Mouse (Mus musculus) neutrophil, adult 65 days (primary cell): ENCODE results near the gene Rhcg. TPM values are rescaled to one million over a fixed set of nuclear protein-coding genes. Genes with fewer than 3 reads are reported as not detected.

Source experiments
- total RNA-seq: library from RNA; stranded (reverse); gene quantifications from 2 replicates; pipeline ENCODE4 v1.2.4, GENCODE M21; 2023

The Rhcg gene
- 0.70 and 1.4 TPM in 2 replicates for total RNA-seq

GRCm38 (mm10) chr7:79617418-79617817 lies at the start of gene Rhcg:
Rhcg (minus strand) TSS chr7:79617657.

GRCm38 (mm10) chr7:79659578-79660290 lies 42.3 kb upstream of the Rhcg start, which contains the start of gene Ticrr:
Ticrr (plus strand) TSS chr7:79660196.

Other genes with a start within 250 kb of the Rhcg start
- gene Rlbp1, start 230.6 kb downstream of the Rhcg start, total RNA-seq = not detected in 2 replicates
- 6.4 and 7.3 TPM in 2 replicates for gene Fanci, start 225.7 kb downstream of the Rhcg start, total RNA-seq
- 82.9 and 138 TPM in 2 replicates for gene Polg, start 151.3 kb downstream of the Rhcg start, total RNA-seq
- 21.8 and 30.1 TPM in 2 replicates for gene Ticrr, start 42.5 kb upstream of the Rhcg start, total RNA-seq
- 0.14 and 0.54 TPM in 2 replicates for gene Kif7, start 98.1 kb upstream of the Rhcg start, total RNA-seq
- gene Plin1, start 115.2 kb upstream of the Rhcg start, total RNA-seq = 0.54 TPM in 1 of 2 replicates, not detected in the other
- 1.6 and 3.1 TPM in 2 replicates for gene Pex11a, start 125.5 kb upstream of the Rhcg start, total RNA-seq
- not detected in 2 replicates for gene Wdr93, start 125.5 kb upstream of the Rhcg start, total RNA-seq
- gene Mesp1, start 176.1 kb upstream of the Rhcg start, total RNA-seq = not detected in 2 replicates
- not detected in 2 replicates for gene Mesp2, start 193.1 kb upstream of the Rhcg start, total RNA-seq
- gene Anpep, start 243.4 kb upstream of the Rhcg start, total RNA-seq = 0.16 and 0.25 TPM in 2 replicates